Mouse (Mus musculus): ENCODE data around the gene D430041D05Rik. TPM values are rescaled to one million over a fixed set of nuclear protein-coding genes. Genes with fewer than 3 reads are reported as not detected.
"Not testable (repeated sequence)": the region's sequence is repeated elsewhere in the genome, so short reads cannot be mapped to it uniquely, and the experiment has no call there.

D430041D05Rik gene
- total RNA-seq, 2 experiments from 2014 or later = 1.3 to 1.9 TPM

- H3K4me3 ChIP-seq = no peak overlapping the region
- no peak for DNase-seq
- no peak overlapping the region for H3K27ac ChIP-seq
- no peak for TF ChIP-seq CTCF (IDR thresholded peaks at IDR 0.05)
- intact Hi-C loops (cut with DNase I) = no loop called here
These were observed 310.9 kb downstream of the D430041D05Rik start for GRCm38 (mm10) chr2:104099946-104100345.

DNA sequence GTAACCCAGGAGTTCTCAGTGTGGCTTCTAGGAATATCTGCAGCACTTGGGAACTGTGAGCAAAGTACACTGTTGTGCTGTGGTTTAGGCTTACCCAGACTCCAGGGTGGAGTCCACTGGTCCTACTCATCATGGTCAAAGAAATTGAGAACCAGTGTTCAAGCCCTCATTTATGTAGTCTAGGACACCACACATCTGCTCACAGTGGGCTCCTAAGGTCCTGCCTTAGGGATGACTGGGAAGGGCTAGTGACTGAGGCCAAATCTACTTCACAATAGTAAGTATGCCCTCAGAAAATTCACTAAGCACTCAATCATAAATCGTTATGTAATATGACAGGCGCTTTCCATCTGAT, 311.6 kb downstream of the D430041D05Rik start:
- intact Hi-C loops (cut with DNase I) = no loop called here
- no peak overlapping the region for H3K27ac ChIP-seq
- no peak overlapping the region for H3K4me3 ChIP-seq
- no peak for DNase-seq
- TF ChIP-seq CTCF (IDR thresholded peaks at IDR 0.05) = no peak

GRCm38 (mm10) chr2:104098529-104099230, 312.1 kb downstream of the D430041D05Rik start:
- Histone ChIP-seq H3K4me3 (no peak overlapping the region), H3K27ac (no peak overlapping the region)
- no peak for DNase-seq
- TF ChIP-seq CTCF (IDR thresholded peaks at IDR 0.05) = no peak
- intact Hi-C loops (cut with DNase I) = no loop called here

DNA sequence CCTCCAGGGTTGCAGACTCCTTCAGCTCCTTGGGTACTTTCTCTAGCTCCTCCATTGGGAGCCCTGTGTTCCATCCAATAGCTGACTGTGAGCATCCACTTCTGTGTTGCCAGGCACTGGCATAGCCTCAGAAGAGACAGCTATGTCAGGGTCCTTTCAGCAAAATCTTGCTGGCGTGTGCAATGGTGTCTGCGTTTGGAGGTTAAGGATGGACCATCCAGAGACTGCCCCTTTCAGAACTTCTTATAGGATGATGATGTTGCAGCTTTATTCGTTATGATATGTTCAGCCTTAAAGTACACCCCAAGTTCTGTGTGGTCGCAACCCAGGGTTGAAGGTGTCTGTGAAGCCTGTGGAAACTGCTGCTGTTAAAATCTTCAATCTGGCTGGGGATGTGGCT, 313.4 kb downstream of the D430041D05Rik start:
- not testable (repeated sequence) for H3K27ac ChIP-seq, DNase-seq
- intact Hi-C loops (cut with DNase I) = loop anchor here (2.0 kb wide), 1 partner anchor 63 kb away; no protein-coding TSS in a partner anchor
- H3K4me3 ChIP-seq = peak overlapping the region; percentile 74

- not testable (repeated sequence) for DNase-seq
- intact Hi-C loops (cut with DNase I) = loop anchor here (2.0 kb wide), 1 partner anchor 62 kb away; no protein-coding TSS in a partner anchor
- Histone ChIP-seq H3K4me3 (peak overlapping the region; percentile 74), H3K27ac (peak overlapping the region; percentile 95)
These were observed 314.0 kb downstream of the D430041D05Rik start for GRCm38 (mm10) chr2:104096796-104097195.

DNA sequence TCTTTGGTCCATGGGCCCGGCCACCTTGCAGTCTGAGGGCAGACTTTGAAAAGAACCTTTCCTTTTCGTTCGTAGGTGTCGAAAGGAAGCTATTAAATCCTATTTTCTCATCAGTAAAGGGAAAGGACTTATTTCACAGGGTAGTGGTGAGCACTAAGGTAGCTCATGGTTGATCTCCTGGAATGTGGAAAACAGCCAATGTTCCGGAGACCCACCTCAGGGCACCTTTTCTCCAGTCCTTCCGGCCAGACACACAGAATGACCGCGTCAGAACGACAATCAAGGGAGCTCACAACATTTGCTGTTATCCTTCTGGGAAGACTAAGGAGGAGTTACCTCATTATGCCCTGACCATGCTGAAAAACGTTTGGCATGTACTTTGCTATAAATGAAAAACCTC, 314.6 kb downstream of the D430041D05Rik start:
- Histone ChIP-seq H3K4me3 (peak overlapping the region; percentile 74), H3K27ac (peak overlapping the region; percentile 95)
- intact Hi-C loops (cut with DNase I) = loop anchor here (2.0 kb wide), 1 partner anchor 61 kb away; no protein-coding TSS in a partner anchor
- DNase-seq = no peak
- TF ChIP-seq CTCF (IDR thresholded peaks at IDR 0.05) = no peak

- Histone ChIP-seq H3K27ac (peak within 1 kb of the TSS; percentile 95), H3K4me3 (peak within 1 kb of the TSS; percentile 74)
- intact Hi-C loops (cut with DNase I) = loop anchor here (1.0 to 2.0 kb wide), 2 partner anchors 27 to 61 kb away; partner anchors contain the start of gene Gm10799
- DNase-seq = peak; percentile 86
- no peak for TF ChIP-seq CTCF (IDR thresholded peaks at IDR 0.05)
These were observed 315.0 kb downstream of the D430041D05Rik start, which contains the start of gene Cd59a for GRCm38 (mm10) chr2:104095741-104096213. TSS of gene Cd59a (plus strand) at chr2:104095801.

- H3K4me3 ChIP-seq = no peak overlapping the region
- intact Hi-C loops (cut with DNase I) = no loop called here
- no peak for DNase-seq
- TF ChIP-seq CTCF (IDR thresholded peaks at IDR 0.05) = no peak
- H3K27ac ChIP-seq = no peak overlapping the region
These were observed 317.5 kb downstream of the D430041D05Rik start for GRCm38 (mm10) chr2:104093305-104093704.

Small RNAs within 50 kb of the gene (microRNA-seq; reads per million reads assigned to microRNA genes)
- not detected for gene Mir1902

Other genes with a start within 250 kb of the D430041D05Rik start
- gene Hipk3, start 83.4 kb upstream of the D430041D05Rik start, total RNA-seq (2021) = 100 to 1,000 TPM; 228 to 267 TPM
- gene Cstf3, start 179.5 kb upstream of the D430041D05Rik start, total RNA-seq (2021) = 10 to 100 TPM in 1 of 2 experiments, 1 to 10 TPM in 1; 7.3 to 10.7 TPM

All from gastrocnemius, adult 2 months (tissue).